Mouse (Mus musculus) adrenal gland, postnatal 25 days (tissue): ENCODE data around the gene Vnn3. TPM values are rescaled to one million over a fixed set of nuclear protein-coding genes. Genes with fewer than 3 reads are reported as not detected.
A peak's percentile ranks its signal among the peaks of the same experiment; 100 is the strongest.

ENCODE experiments used
- DNase-seq: peaks from one replicate; pipeline ENCODE4 v3.0.0; 2021; ENCODE audit warnings: mixed read lengths
- total RNA-seq: library from RNA; stranded (reverse); gene quantifications from 2 replicates; pipeline ENCODE4 v1.2.3, GENCODE M21; 2021

Gene Vnn3
- total RNA-seq, 1 experiment from 2014 or later: 82.3 TPM

GRCm38 (mm10) chr10:23892987-23893386, 41.7 kb downstream of the Vnn3 start:
- DNase-seq: no peak

GRCm38 (mm10) chr10:23894601-23895349, 43.5 kb downstream of the Vnn3 start, which contains the start of gene Vnn1:
Gene Vnn1, plus strand, starts transcription at chr10:23894688.
- DNase-seq: peak; percentile 21

GRCm38 (mm10) chr10:23895376-23895775, 44.1 kb downstream of the Vnn3 start:
- no peak for DNase-seq

- DNase-seq: no peak
These were observed 49.9 kb downstream of the Vnn3 start for GRCm38 (mm10) chr10:23901119-23901518.

GRCm38 (mm10) chr10:23905661-23906060, 54.4 kb downstream of the Vnn3 start:
- no peak for DNase-seq

Other genes starting within 250 kb of the Vnn3 start
- 408 and 443 TPM in 2 replicates for gene Rps12, start 64.2 kb upstream of the Vnn3 start, total RNA-seq
- gene Slc18b1, start 54.5 kb upstream of the Vnn3 start, total RNA-seq: 27.7 and 31.4 TPM in 2 replicates
- gene Vnn1, start 43.2 kb downstream of the Vnn3 start, total RNA-seq: 48.8 and 69.8 TPM in 2 replicates
- not detected in 2 replicates for gene Taar1, start 68.9 kb downstream of the Vnn3 start, total RNA-seq
- gene Taar2, start 87.1 kb downstream of the Vnn3 start, total RNA-seq: not detected in 2 replicates
- not detected in 2 replicates for gene Taar3, start 98.1 kb downstream of the Vnn3 start, total RNA-seq
- gene Taar4, start 109.0 kb downstream of the Vnn3 start, total RNA-seq: not detected in 2 replicates
- gene Taar5, start 119.2 kb downstream of the Vnn3 start, total RNA-seq: not detected in 2 replicates
- not detected in 2 replicates for gene Taar6, start 134.2 kb downstream of the Vnn3 start, total RNA-seq
- not detected in 2 replicates for gene Taar7a, start 142.0 kb downstream of the Vnn3 start, total RNA-seq
- not detected in 2 replicates for gene Taar7b, start 148.5 kb downstream of the Vnn3 start, total RNA-seq
- not detected in 2 replicates for gene Taar7d, start 175.8 kb downstream of the Vnn3 start, total RNA-seq
- not detected in 2 replicates for gene Taar7e, start 186.2 kb downstream of the Vnn3 start, total RNA-seq
- not detected in 2 replicates for gene Taar7f, start 198.0 kb downstream of the Vnn3 start, total RNA-seq
- not detected in 2 replicates for gene Taar8a, start 225.0 kb downstream of the Vnn3 start, total RNA-seq
- gene Taar8b, start 240.8 kb downstream of the Vnn3 start, total RNA-seq: not detected in 2 replicates